Mouse (Mus musculus) CH12F3 (cell line): ENCODE measurements around the gene Uvrag.
"Not testable (repeated sequence)": the region's sequence is repeated elsewhere in the genome, so short reads cannot be mapped to it uniquely, and the experiment has no call there.

Experiments used
- in situ Hi-C: fragments of 300-500 bp; cut with MboI; formaldehyde crosslinking; loops from 2 replicates; pipeline ENCODE4 v1.14.3; 2020; ENCODE audit warnings: low sequenced_read_pairs

The Uvrag gene

GRCm38 (mm10) chr7:98990510-98990909 is 150.4 kb downstream of the Uvrag start:
- in situ Hi-C loops: no loop called here

- in situ Hi-C loops: no loop called here
Observed at GRCm38 (mm10) chr7:98986962-98987441, 153.9 kb downstream of the Uvrag start.

- in situ Hi-C loops: no loop called here
Observed at GRCm38 (mm10) chr7:98985935-98986334, 155.0 kb downstream of the Uvrag start.

GRCm38 (mm10) chr7:98985489-98985888 is 155.5 kb downstream of the Uvrag start:
- in situ Hi-C loops: no loop called here

- in situ Hi-C loops: no loop called here
Observed at GRCm38 (mm10) chr7:98984319-98984718, 156.6 kb downstream of the Uvrag start.

GRCm38 (mm10) chr7:98983058-98983457 is 157.9 kb downstream of the Uvrag start:
- in situ Hi-C loops: no loop called here

- in situ Hi-C loops: no loop called here
Observed at GRCm38 (mm10) chr7:98981423-98981822, 159.5 kb downstream of the Uvrag start.

- in situ Hi-C loops: no loop called here
Observed at GRCm38 (mm10) chr7:98976839-98977457, 164.0 kb downstream of the Uvrag start.

- in situ Hi-C loops: no loop called here
Observed at GRCm38 (mm10) chr7:98974590-98974989, 166.4 kb downstream of the Uvrag start.

GRCm38 (mm10) chr7:98970721-98971120 is 170.2 kb downstream of the Uvrag start:
- in situ Hi-C loops: no loop called here

GRCm38 (mm10) chr7:98968741-98969395 is 172.1 kb downstream of the Uvrag start:
- in situ Hi-C loops: no loop called here

GRCm38 (mm10) chr7:98968082-98968674 is 172.8 kb downstream of the Uvrag start:
- in situ Hi-C loops: no loop called here

- in situ Hi-C loops: no loop called here
Observed at GRCm38 (mm10) chr7:98967672-98968071, 173.3 kb downstream of the Uvrag start.

GRCm38 (mm10) chr7:98963581-98963980 is 177.4 kb downstream of the Uvrag start:
- in situ Hi-C loops: not testable (repeated sequence)

GRCm38 (mm10) chr7:98962547-98963311 is 178.2 kb downstream of the Uvrag start:
- in situ Hi-C loops: no loop called here

GRCm38 (mm10) chr7:98962074-98962473 is 178.9 kb downstream of the Uvrag start:
- in situ Hi-C loops: no loop called here

- in situ Hi-C loops: no loop called here
Observed at GRCm38 (mm10) chr7:98960274-98960673, 180.7 kb downstream of the Uvrag start.

- in situ Hi-C loops: no loop called here
Observed at GRCm38 (mm10) chr7:98959246-98959645, 181.7 kb downstream of the Uvrag start.

- in situ Hi-C loops: no loop called here
Observed at GRCm38 (mm10) chr7:98958172-98958571, 182.8 kb downstream of the Uvrag start.

GRCm38 (mm10) chr7:98957111-98957741 is 183.7 kb downstream of the Uvrag start:
- in situ Hi-C loops: no loop called here

GRCm38 (mm10) chr7:98956609-98957008 is 184.3 kb downstream of the Uvrag start:
- in situ Hi-C loops: no loop called here
